Mouse (Mus musculus) adrenal gland, adult 8-10 months (tissue): Measurements from ENCODE around the gene Stim1. TPM values are rescaled to one million over a fixed set of nuclear protein-coding genes. Genes with fewer than 3 reads are reported as not detected.
A peak's percentile ranks its signal among the peaks of the same experiment; 100 is the strongest.
"Not testable (repeated sequence)": the region's sequence is repeated elsewhere in the genome, so short reads cannot be mapped to it uniquely, and the experiment has no call there.

ENCODE experiments used
- DNase-seq: peaks from one replicate; pipeline ENCODE4 v3.0.0; 2022
- total RNA-seq, 4 experiments: library from RNA; stranded (reverse); gene quantifications; 2 replicates each; pipeline ENCODE4 v1.2.4; 2022

Stim1 gene
- total RNA-seq, 4 experiments from 2014 or later: 74.4 to 93.6 (median 83.3) TPM

- peak; percentile 72 for DNase-seq
These were observed 17.5 kb upstream of the Stim1 start for GRCm38 (mm10) chr7:102249896-102250630.

GRCm38 (mm10) chr7:102250631-102251214 is 16.9 kb upstream of the Stim1 start:
- DNase-seq: peak; percentile 90

- no peak for DNase-seq
These were observed 14.0 kb upstream of the Stim1 start for GRCm38 (mm10) chr7:102253631-102254030.

- no peak for DNase-seq
These were observed 11.7 kb upstream of the Stim1 start, which contains the start of gene Rhog for GRCm38 (mm10) chr7:102255954-102256353. Rhog (minus strand) TSS chr7:102256054.

GRCm38 (mm10) chr7:102256636-102257035 is 11.0 kb upstream of the Stim1 start:
- DNase-seq: no peak

- DNase-seq: no peak
These were observed 9.4 kb upstream of the Stim1 start for GRCm38 (mm10) chr7:102258189-102258588.

GRCm38 (mm10) chr7:102258753-102259152 is 8.9 kb upstream of the Stim1 start:
- no peak for DNase-seq

GRCm38 (mm10) chr7:102259716-102260479 is 7.7 kb upstream of the Stim1 start:
- DNase-seq: no peak

- no peak for DNase-seq
These were observed 7.1 kb upstream of the Stim1 start for GRCm38 (mm10) chr7:102260518-102260917.

GRCm38 (mm10) chr7:102263020-102263419 is 4.6 kb upstream of the Stim1 start:
- no peak for DNase-seq

- not testable (repeated sequence) for DNase-seq
These were observed 1.6 kb upstream of the Stim1 start for GRCm38 (mm10) chr7:102266021-102266400.

GRCm38 (mm10) chr7:102266401-102267042 is 1.1 kb upstream of the Stim1 start:
- DNase-seq: no peak

- peak; percentile 88 for DNase-seq
These were observed 460 bp upstream of the Stim1 start for GRCm38 (mm10) chr7:102267113-102267579.

- DNase-seq: no peak
These were observed 766 bp downstream of the Stim1 start for GRCm38 (mm10) chr7:102268395-102268748.

GRCm38 (mm10) chr7:102272422-102272948 is 4.9 kb downstream of the Stim1 start:
- no peak for DNase-seq

GRCm38 (mm10) chr7:102281403-102281802 is 13.8 kb downstream of the Stim1 start:
- DNase-seq: no peak

GRCm38 (mm10) chr7:102282261-102282660 is 14.7 kb downstream of the Stim1 start:
- DNase-seq: no peak

GRCm38 (mm10) chr7:102289466-102289865 is 21.9 kb downstream of the Stim1 start:
- DNase-seq: no peak

GRCm38 (mm10) chr7:102292228-102292627 is 24.6 kb downstream of the Stim1 start:
- no peak for DNase-seq

- no peak for DNase-seq
These were observed 25.6 kb downstream of the Stim1 start for GRCm38 (mm10) chr7:102293234-102293633.

- no peak for DNase-seq
These were observed 33.2 kb downstream of the Stim1 start for GRCm38 (mm10) chr7:102300761-102301160.

- DNase-seq: no peak
These were observed 34.9 kb downstream of the Stim1 start for GRCm38 (mm10) chr7:102302471-102302870.

GRCm38 (mm10) chr7:102305596-102305995 is 38.0 kb downstream of the Stim1 start:
- no peak for DNase-seq
